Mouse (Mus musculus) cerebellum, adult 2 months (tissue): ENCODE data around the gene Hic1.

ENCODE experiments used
- CTCF ChIP-seq: fragments of 200-500 bp; IDR thresholded peaks from 2 replicates; pipeline ENCODE4 v1.5.1; 2011; ENCODE audit warnings: low read depth, mild to moderate bottlenecking, control low read depth, low read length, moderate library complexity, borderline replicate concordance; ENCODE audit not compliant: insufficient read depth
- POLR2A ChIP-seq: fragments of 200-500 bp; IDR thresholded peaks from 2 replicates; pipeline ENCODE4 v1.6.1; 2011; ENCODE audit warnings: low read length, control low read depth, borderline replicate concordance; ENCODE audit not compliant: insufficient read depth

GRCm38 (mm10) chr11:75126384-75126783 lies 42.9 kb downstream of the Hic1 start:
- TF ChIP-seq POLR2A = no peak
- no peak for TF ChIP-seq CTCF
